Mouse (Mus musculus) forebrain, postnatal 0 days (tissue): ENCODE results near the gene Bclaf1. TPM values are rescaled to one million over a fixed set of nuclear protein-coding genes. Genes with fewer than 3 reads are reported as not detected.

Experiments used
- ATAC-seq: fragments of 200-750 bp; cut with Nextera tagmentation; 2 replicates; pipeline ENCODE4 v1.8.0; 2017; ENCODE audit warnings: mild to moderate bottlenecking, moderate library complexity
- DNase-seq: peaks from one replicate; pipeline ENCODE4 v3.0.0-alpha.2; 2015
- H3K27ac ChIP-seq: fragments of 300-500 bp; sonication (generic); 2 replicates; pipeline ENCODE4 v1.5.1; 2014; ENCODE audit warnings: low read depth, mild to moderate bottlenecking, antibody characterized with exemption, low read length, moderate library complexity, mixed read lengths
- H3K27me3 ChIP-seq: fragments of 300-500 bp; sonication (generic); 2 replicates; pipeline ENCODE4 v1.6.1; 2014; ENCODE audit warnings: mild to moderate bottlenecking, low read length, mixed read lengths; ENCODE audit not compliant: insufficient read depth
- H3K36me3 ChIP-seq: fragments of 300-500 bp; sonication (generic); 2 replicates; pipeline ENCODE4 v1.6.1; 2014; ENCODE audit warnings: mild to moderate bottlenecking, moderate library complexity; ENCODE audit not compliant: insufficient read depth
- H3K4me1 ChIP-seq: fragments of 300-500 bp; sonication (generic); 2 replicates; pipeline ENCODE4 v1.6.1; 2014; ENCODE audit warnings: antibody characterized with exemption; ENCODE audit not compliant: insufficient read depth
- H3K4me2 ChIP-seq: fragments of 300-500 bp; sonication (generic); 2 replicates; pipeline ENCODE4 v1.6.1; 2014; ENCODE audit warnings: low read depth, mild to moderate bottlenecking, moderate library complexity
- H3K4me3 ChIP-seq: fragments of 300-500 bp; sonication (generic); 2 replicates; pipeline ENCODE4 v1.5.1; 2014; ENCODE audit warnings: low read depth, low read length, mixed read lengths
- H3K9ac ChIP-seq: fragments of 300-500 bp; sonication (generic); 2 replicates; pipeline ENCODE4 v1.6.1; 2014; ENCODE audit warnings: mild to moderate bottlenecking
- H3K9me3 ChIP-seq: fragments of 300-500 bp; sonication (generic); 2 replicates; pipeline ENCODE4 v1.6.1; 2016; ENCODE audit warnings: low read length
- CTCF ChIP-seq: sonication (generic); IDR thresholded peaks from 2 replicates; pipeline ENCODE4 v1.5.1; 2016; ENCODE audit warnings: antibody characterized with exemption, control low read depth, low read depth
- WGBS: fragments of 180-500 bp; shearing (Covaris S2); extraction: QIAGEN DNeasy Blood & Tissue Kit; methylation state at CpG from one replicate; pipeline ENCODE4 v1.1.7; 2014; 5-methylcytosine and 5-hydroxymethylcytosine counted together
- polyA plus RNA-seq: library from polyadenylated mRNA; unstranded; fragments of >200 nt; fragmentation: Nextera tagmentation; extraction: Ambion mirVana; gene quantifications from 2 replicates; pipeline ENCODE4 v1.2.1, GENCODE M21; 2015
- total RNA-seq: library from RNA; depleted of rRNA; stranded (reverse); fragments of >200 nt; gene quantifications from 2 replicates; pipeline ENCODE4 v1.2.3, GENCODE M21; 2014

The Bclaf1 gene
- total and polyA plus RNA-seq, 2 experiments from 2014 or later: 101 to 178 TPM

- ATAC-seq (no peak), DNase-seq (no peak)
- Histone ChIP-seq H3K36me3 (no peaks in the 10 kb centered on the region), H3K27me3 (no peaks in the 10 kb centered on the region), H3K4me3 (no peak overlapping the region), H3K9me3 (no peaks in the 10 kb centered on the region), H3K9ac (no peak overlapping the region), H3K4me2 (no peak overlapping the region), H3K27ac (no peak overlapping the region), H3K4me1 (no peaks in the 10 kb centered on the region)
- TF ChIP-seq CTCF: no peak
- 24% methylated on average over 3 of the region's 3 CpGs for WGBS
These were observed 13.9 kb upstream of the Bclaf1 start for GRCm38 (mm10) chr10:20298152-20298920.

GRCm38 (mm10) chr10:20299114-20299513 lies 13.2 kb upstream of the Bclaf1 start:
- H3K27ac ChIP-seq: no peak overlapping the region
- no peak overlapping the region for H3K4me2 ChIP-seq
- H3K4me3 ChIP-seq: no peak overlapping the region
- ATAC-seq (no peak), DNase-seq (no peak)
- H3K27me3 ChIP-seq: no peaks in the 10 kb centered on the region
- no peak for TF ChIP-seq CTCF
- no peaks in the 10 kb centered on the region for H3K36me3 ChIP-seq
- H3K9ac ChIP-seq: no peak overlapping the region
- no peaks in the 10 kb centered on the region for H3K4me1 ChIP-seq
- no peaks in the 10 kb centered on the region for H3K9me3 ChIP-seq
- WGBS: 75% methylated on average over 5 of the region's 5 CpGs

GRCm38 (mm10) chr10:20310969-20311769 lies 1.1 kb upstream of the Bclaf1 start:
- ATAC-seq (no peak), DNase-seq (no peak)
- H3K4me1 ChIP-seq: peaks cover 20% of the 10 kb centered on the region
- peak overlapping the region; percentile 95 for H3K9ac ChIP-seq
- WGBS: 45% methylated on average over 11 of the region's 11 CpGs
- no peak for TF ChIP-seq CTCF
- no peaks in the 10 kb centered on the region for H3K27me3 ChIP-seq
- peak overlapping the region; percentile 92 for H3K4me3 ChIP-seq
- no peaks in the 10 kb centered on the region for H3K36me3 ChIP-seq
- peak overlapping the region; percentile 100 for H3K27ac ChIP-seq
- no peaks in the 10 kb centered on the region for H3K9me3 ChIP-seq
- H3K4me2 ChIP-seq: peak overlapping the region; percentile 69

GRCm38 (mm10) chr10:20312736-20313301 lies 550 bp downstream of the Bclaf1 start:
- TF ChIP-seq CTCF: 0 out of 2 replicates have a peak, but pooled peaks have one; percentile 5
- Histone ChIP-seq H3K27me3 (no peaks in the 10 kb centered on the region), H3K4me2 (peak overlapping the region; percentile 66), H3K36me3 (no peaks in the 10 kb centered on the region; the same call in 1 of the 2 replicates), H3K4me1 (peaks cover 20% of the 10 kb centered on the region), H3K4me3 (peak overlapping the region; percentile 92), H3K9me3 (no peaks in the 10 kb centered on the region), H3K27ac (peak overlapping the region; percentile 100), H3K9ac (peak overlapping the region; percentile 95)
- peak; percentile 77 for ATAC-seq
- DNase-seq: peak; percentile 96
- under 1% methylated on average over 54 of the region's 54 CpGs for WGBS

GRCm38 (mm10) chr10:20313447-20313846 lies 1.2 kb downstream of the Bclaf1 start:
- peak overlapping the region; percentile 95 for H3K9ac ChIP-seq
- H3K27me3 ChIP-seq: no peaks in the 10 kb centered on the region
- no peak for DNase-seq
- peak overlapping the region; percentile 92 for H3K4me3 ChIP-seq
- H3K4me1 ChIP-seq: peaks cover 20% of the 10 kb centered on the region
- ATAC-seq: no peak
- no peak overlapping the region; the same call in 1 of the 2 replicates for H3K27ac ChIP-seq
- peak overlapping the region; percentile 66 for H3K4me2 ChIP-seq
- no peak for TF ChIP-seq CTCF
- H3K36me3 ChIP-seq: no peaks in the 10 kb centered on the region; the same call in 1 of the 2 replicates
- H3K9me3 ChIP-seq: no peaks in the 10 kb centered on the region
- WGBS: 54% methylated on average over 13 of the region's 13 CpGs

GRCm38 (mm10) chr10:20313941-20314340 lies 1.7 kb downstream of the Bclaf1 start:
- Histone ChIP-seq H3K27me3 (no peaks in the 10 kb centered on the region), H3K27ac (no peak overlapping the region), H3K4me3 (no peak overlapping the region), H3K9ac (no peak overlapping the region), H3K36me3 (no peaks in the 10 kb centered on the region; the same call in 1 of the 2 replicates), H3K9me3 (no peaks in the 10 kb centered on the region), H3K4me2 (peak overlapping the region; percentile 66), H3K4me1 (peaks cover 20% of the 10 kb centered on the region)
- TF ChIP-seq CTCF: no peak
- no peak for ATAC-seq
- WGBS: 91% methylated on average over 4 of the region's 4 CpGs
- DNase-seq: no peak
